Mouse (Mus musculus) ZHBTc4 (cell line): ENCODE measurements at regions not wholly inside any gene's neighbourhood (a gene's known extent, or its start where the extent isn't known, plus 50 kb on each side); places are given as distances from the start of the nearest gene placed in this dataset.
A peak's percentile ranks its signal among the peaks of the same experiment; 100 is the strongest.
"Not testable (repeated sequence)": the region's sequence is repeated elsewhere in the genome, so short reads cannot be mapped to it uniquely, and the experiment has no call there.

Experiments
- DNase-seq: peaks from one replicate; pipeline ENCODE4 v3.0.0-alpha.2; 2011; ENCODE audit warnings: low read depth, low spot score

- DNase-seq, result not testable (repeated sequence)
Measured at GRCm38 (mm10) chr12:23216521-23216920, 563.5 kb downstream of the Gm10330 start.

DNA sequence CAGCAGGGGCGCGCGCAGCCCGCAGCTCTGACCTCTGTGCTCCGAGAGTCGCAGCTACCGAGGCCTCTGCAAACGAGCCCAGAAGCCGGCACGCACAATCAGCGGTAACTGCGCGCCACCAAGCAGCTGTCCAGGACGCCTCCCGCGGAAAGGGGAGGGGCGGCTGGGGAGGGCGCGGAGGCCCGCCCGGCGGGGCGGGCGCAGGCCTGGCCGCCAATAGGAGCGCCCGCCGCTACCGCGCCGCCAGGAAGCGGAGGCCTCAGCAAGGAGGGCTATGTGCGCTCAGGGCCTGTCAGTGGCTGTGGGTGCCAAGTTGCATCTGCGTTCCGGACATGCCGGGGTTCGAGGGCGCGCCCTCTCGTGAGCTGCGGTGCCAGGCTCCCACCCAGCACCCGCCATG, 590.5 kb downstream of the Gm10330 start:
- peak; percentile 92 for DNase-seq

- DNase-seq, result peak; percentile 15
Measured at GRCm38 (mm10) chr12:23189110-23189509, 591.0 kb downstream of the Gm10330 start.
